Mouse (Mus musculus) neural tube, embryonic 11.5 days (tissue): Measurements from ENCODE around the gene Ryr1. TPM values are rescaled to one million over a fixed set of nuclear protein-coding genes. Genes with fewer than 3 reads are reported as not detected.
A peak's percentile ranks its signal among the peaks of the same experiment; 100 is the strongest.
"Not testable (repeated sequence)": the region's sequence is repeated elsewhere in the genome, so short reads cannot be mapped to it uniquely, and the experiment has no call there.

ENCODE experiments used
- ATAC-seq: fragments of 200-750 bp; cut with Nextera tagmentation; 2 replicates; pipeline ENCODE4 v1.8.0; 2017; ENCODE audit warnings: moderate number of reproducible peaks, mild to moderate bottlenecking, moderate TSS enrichment, moderate library complexity; ENCODE audit not compliant: insufficient read depth, low FRiP score, low TSS enrichment
- DNase-seq: peaks from one replicate; pipeline ENCODE4 v3.0.0-alpha.2; 2015; ENCODE audit warnings: low spot score
- H3K27ac ChIP-seq: fragments of 300-500 bp; sonication (generic); 2 replicates; pipeline ENCODE4 v1.5.1; 2014; ENCODE audit warnings: low read depth, mild to moderate bottlenecking, low read length
- H3K27me3 ChIP-seq: fragments of 300-500 bp; sonication (generic); 2 replicates; pipeline ENCODE4 v1.6.1; 2014; ENCODE audit warnings: mild to moderate bottlenecking, low read length, mixed read lengths; ENCODE audit not compliant: control insufficient read depth, insufficient read depth
- H3K36me3 ChIP-seq: fragments of 300-500 bp; sonication (generic); 2 replicates; pipeline ENCODE4 v1.6.1; 2014; ENCODE audit warnings: mild to moderate bottlenecking, low read length, moderate library complexity, mixed read lengths; ENCODE audit not compliant: control insufficient read depth, insufficient read depth
- H3K4me1 ChIP-seq: fragments of 300-500 bp; sonication (generic); 2 replicates; pipeline ENCODE4 v1.6.1; 2014; ENCODE audit warnings: low read length, mixed read lengths; ENCODE audit not compliant: control insufficient read depth, insufficient read depth
- H3K4me2 ChIP-seq: fragments of 300-500 bp; sonication (generic); 2 replicates; pipeline ENCODE4 v1.6.1; 2014; ENCODE audit warnings: low read depth, mild to moderate bottlenecking, moderate library complexity
- H3K4me3 ChIP-seq: fragments of 300-500 bp; sonication (generic); 2 replicates; pipeline ENCODE4 v1.5.1; 2014; ENCODE audit warnings: low read depth, low read length
- H3K9ac ChIP-seq: fragments of 300-500 bp; sonication (generic); 2 replicates; pipeline ENCODE4 v1.6.1; 2014; ENCODE audit warnings: mild to moderate bottlenecking, low read length
- H3K9me3 ChIP-seq: fragments of 300-500 bp; sonication (generic); 2 replicates; pipeline ENCODE4 v1.6.1; 2016; ENCODE audit warnings: low read length; ENCODE audit not compliant: control insufficient read depth
- WGBS: fragments of 180-500 bp; shearing (Covaris S2); extraction: QIAGEN DNeasy Blood & Tissue Kit; methylation state at CpG from one replicate; pipeline ENCODE4 v1.1.7; 2014; 5-methylcytosine and 5-hydroxymethylcytosine counted together
- polyA plus RNA-seq: library from polyadenylated mRNA; unstranded; fragments of >200 nt; fragmentation: Nextera tagmentation; extraction: Ambion mirVana; gene quantifications from 2 replicates; pipeline ENCODE4 v1.2.1, GENCODE M21; 2014

Ryr1 gene
- polyA plus RNA-seq, 1 experiment from 2014 or later, result 2.0 TPM

DNA sequence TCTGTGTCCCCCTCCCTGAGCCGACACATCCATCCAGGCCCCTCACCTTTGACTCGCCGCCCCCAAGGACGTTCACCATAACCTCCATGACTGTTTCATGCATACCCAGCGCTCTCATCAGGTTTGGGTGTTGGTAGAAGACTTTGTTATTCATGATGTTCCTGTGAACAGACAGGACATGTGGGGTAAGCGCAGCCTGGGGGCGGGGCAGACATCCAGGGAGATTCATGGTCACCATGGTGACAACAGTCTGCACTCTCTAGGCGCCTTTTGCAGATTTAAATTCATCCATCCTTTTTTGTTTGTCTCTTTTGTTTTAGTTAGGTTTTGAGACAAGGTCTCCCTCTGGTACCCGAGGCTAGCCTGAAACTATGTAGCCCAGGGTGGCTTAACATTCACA, 48.0 kb downstream of the Ryr1 start:
- H3K9me3 ChIP-seq, result no peaks in the 10 kb centered on the region
- H3K4me1 ChIP-seq, result no peaks in the 10 kb centered on the region
- DNase-seq (no peak), ATAC-seq (no peak)
- H3K4me2 ChIP-seq, result no peak overlapping the region
- 72% methylated on average over 9 of the region's 9 CpGs for WGBS
- no peaks in the 10 kb centered on the region for H3K36me3 ChIP-seq
- H3K9ac ChIP-seq, result no peak overlapping the region
- no peak overlapping the region for H3K27ac ChIP-seq
- no peaks in the 10 kb centered on the region for H3K27me3 ChIP-seq
- H3K4me3 ChIP-seq, result no peak overlapping the region

GRCm38 (mm10) chr7:29075208-29075607, 49.8 kb downstream of the Ryr1 start:
- no peak overlapping the region for H3K4me3 ChIP-seq
- 71% methylated on average over 6 of the region's 6 CpGs for WGBS
- no peak overlapping the region for H3K9ac ChIP-seq
- H3K4me2 ChIP-seq, result no peak overlapping the region
- no peaks in the 10 kb centered on the region for H3K36me3 ChIP-seq
- H3K27me3 ChIP-seq, result peaks cover 4% of the 10 kb centered on the region; the same call in 1 of the 2 replicates
- no peaks in the 10 kb centered on the region for H3K9me3 ChIP-seq
- H3K27ac ChIP-seq, result no peak overlapping the region
- ATAC-seq, result no peak
- no peak for DNase-seq
- 0 out of 2 replicates have a peak, but pooled peaks cover 4% of the 10 kb centered on the region for H3K4me1 ChIP-seq

DNA sequence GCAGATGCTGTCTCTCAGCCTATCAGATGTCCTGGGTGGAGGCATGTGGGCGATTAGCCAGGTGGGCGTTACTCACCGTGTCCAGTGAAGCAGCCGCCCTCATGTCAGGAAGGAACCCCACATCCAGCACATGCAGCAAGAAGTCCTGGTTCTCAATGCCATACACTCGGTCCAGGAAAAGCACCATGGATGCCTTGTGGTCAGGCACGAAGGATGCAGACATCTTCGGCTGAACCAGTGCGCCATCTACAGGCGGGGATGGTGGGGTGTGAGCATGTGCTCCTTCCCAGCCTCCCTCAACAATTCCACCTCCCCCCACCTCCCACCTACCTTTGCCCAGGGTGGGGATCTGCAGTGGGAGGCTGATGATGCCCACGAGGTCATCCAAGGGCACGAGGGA, 52.3 kb downstream of the Ryr1 start:
- ATAC-seq (no peak), DNase-seq (peak; percentile 52)
- Histone ChIP-seq H3K4me2 (no peak overlapping the region), H3K9me3 (no peaks in the 10 kb centered on the region), H3K4me3 (no peak overlapping the region), H3K4me1 (0 out of 2 replicates have a peak, but pooled peaks cover 4% of the 10 kb centered on the region), H3K27me3 (peaks cover 4% of the 10 kb centered on the region; the same call in 1 of the 2 replicates), H3K27ac (no peak overlapping the region), H3K36me3 (no peaks in the 10 kb centered on the region), H3K9ac (no peak overlapping the region)
- WGBS, result 48% methylated on average over 11 of the region's 11 CpGs

DNA sequence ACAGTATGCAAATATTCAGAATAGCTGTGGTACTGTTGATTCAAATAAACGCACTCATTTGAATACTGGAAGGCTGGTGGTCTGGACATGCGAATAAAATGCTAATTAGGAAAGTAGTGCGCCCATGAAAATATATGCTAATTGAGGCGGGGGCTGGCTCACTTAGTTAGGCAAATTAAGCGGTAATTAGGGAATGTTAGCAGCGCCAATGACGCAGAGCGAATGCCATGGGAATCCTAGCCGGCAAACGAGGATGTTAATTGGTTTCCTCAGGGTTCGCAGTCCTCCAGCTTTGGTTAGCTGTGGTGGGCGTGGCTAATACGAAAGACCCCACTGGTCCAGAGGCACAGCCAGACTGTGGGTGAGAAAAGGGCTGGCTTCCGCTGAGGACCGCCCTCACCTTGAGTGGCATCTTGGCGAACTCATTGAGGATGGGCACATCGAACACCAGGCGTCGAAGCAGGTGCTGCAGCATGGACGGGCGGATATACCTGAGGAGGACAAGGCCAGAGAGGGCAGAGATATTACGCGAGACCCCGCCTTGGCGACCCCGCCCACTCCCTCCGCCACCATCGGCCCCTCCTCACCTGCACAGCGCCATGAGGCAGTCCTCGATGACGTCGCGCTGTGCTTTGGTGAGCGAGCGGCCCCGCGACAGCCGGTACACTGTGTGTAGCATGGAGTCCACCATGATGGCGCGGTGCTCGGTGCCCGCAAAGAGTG, 53.6 kb downstream of the Ryr1 start:
- peak overlapping the region; percentile 30 for H3K4me3 ChIP-seq
- H3K9ac ChIP-seq, result peak overlapping the region; percentile 43; the same call in 1 of the 2 replicates
- H3K4me1 ChIP-seq, result 0 out of 2 replicates have a peak, but pooled peaks cover 4% of the 10 kb centered on the region
- 0 out of 2 replicates have a peak overlapping the region, but pooled peaks have one; percentile 23 for H3K27ac ChIP-seq
- peak; percentile 82 for ATAC-seq
- peak; percentile 80 for DNase-seq
- H3K36me3 ChIP-seq, result no peaks in the 10 kb centered on the region
- H3K4me2 ChIP-seq, result peak overlapping the region; percentile 69
- 6% methylated on average over 42 of the region's 42 CpGs for WGBS
- no peaks in the 10 kb centered on the region for H3K9me3 ChIP-seq
- peaks cover 4% of the 10 kb centered on the region; the same call in 1 of the 2 replicates for H3K27me3 ChIP-seq

DNA sequence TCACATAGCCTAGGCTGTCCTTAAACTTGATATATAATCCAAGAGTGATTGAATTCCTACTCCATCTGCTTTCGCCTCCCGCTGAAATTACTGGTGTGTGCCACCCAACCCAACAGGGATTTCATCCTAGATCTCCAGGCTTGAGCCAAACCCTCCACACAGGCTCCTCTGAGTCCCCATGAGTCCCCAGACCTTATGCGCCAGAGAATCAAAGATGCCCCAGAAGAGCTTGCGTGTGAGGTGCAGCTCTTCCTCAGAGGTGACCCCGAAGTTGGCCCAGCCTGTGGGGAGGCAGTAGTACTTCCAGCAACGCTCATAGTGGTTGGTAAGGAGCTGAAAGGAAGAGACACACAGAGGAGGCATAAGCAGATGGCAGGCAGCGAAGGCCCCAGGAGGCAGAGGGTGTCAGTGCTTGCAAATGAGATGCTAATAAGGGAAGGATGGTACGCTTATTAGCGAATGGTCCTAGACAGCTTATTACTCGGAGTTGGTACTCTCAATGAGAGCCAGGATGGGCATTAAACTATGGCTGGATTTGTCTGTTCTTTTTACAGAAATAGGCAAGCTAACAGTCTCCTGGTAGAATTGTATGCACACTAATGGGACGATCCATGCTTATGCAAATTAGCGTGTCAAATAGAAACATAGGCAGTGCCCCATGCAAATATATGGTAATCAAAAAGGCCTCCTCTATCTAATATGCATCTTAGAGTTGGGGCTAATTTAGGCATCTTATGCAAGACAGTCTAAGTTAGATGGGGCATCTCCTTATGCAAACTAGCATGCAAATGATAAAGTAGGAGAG, 54.4 kb downstream of the Ryr1 start:
- Histone ChIP-seq H3K4me1 (0 out of 2 replicates have a peak, but pooled peaks cover 4% of the 10 kb centered on the region), H3K4me3 (no peak overlapping the region; the same call in 1 of the 2 replicates), H3K9me3 (no peaks in the 10 kb centered on the region), H3K4me2 (peak overlapping the region; percentile 69), H3K9ac (no peak overlapping the region), H3K27ac (peak overlapping the region; percentile 28; the same call in 1 of the 2 replicates), H3K27me3 (peaks cover 4% of the 10 kb centered on the region; the same call in 1 of the 2 replicates), H3K36me3 (no peaks in the 10 kb centered on the region)
- WGBS, result 55% methylated on average over 12 of the region's 12 CpGs
- ATAC-seq (peak; percentile 77), DNase-seq (peak; percentile 57)

DNA sequence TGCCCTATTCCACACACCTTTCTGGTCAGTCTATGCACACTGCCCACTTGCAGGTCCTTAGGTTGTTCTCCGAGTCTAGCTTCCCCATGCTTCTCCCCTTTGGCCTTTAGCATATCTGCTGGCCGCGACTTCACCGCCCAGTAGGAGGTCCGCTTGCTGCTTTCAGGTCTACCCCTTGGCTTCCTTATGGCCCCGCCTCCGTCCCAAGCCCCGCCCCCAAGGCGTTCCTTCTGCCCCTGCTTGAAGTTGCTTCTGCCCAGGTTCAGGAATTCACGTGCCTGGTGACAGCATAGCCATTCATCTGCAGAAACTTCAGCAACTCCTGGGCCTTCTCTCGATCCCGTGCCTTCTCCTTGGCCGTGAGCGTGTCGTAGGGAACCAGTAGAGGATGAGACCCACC, 57.2 kb downstream of the Ryr1 start:
- Histone ChIP-seq H3K9ac (no peak overlapping the region), H3K9me3 (no peaks in the 10 kb centered on the region), H3K27ac (no peak overlapping the region), H3K4me3 (no peak overlapping the region), H3K4me2 (no peak overlapping the region), H3K4me1 (0 out of 2 replicates have a peak, but pooled peaks cover 4% of the 10 kb centered on the region), H3K27me3 (peaks cover 4% of the 10 kb centered on the region; the same call in 1 of the 2 replicates), H3K36me3 (no peaks in the 10 kb centered on the region)
- ATAC-seq, result no peak
- peak; percentile 43 for DNase-seq
- 11% methylated on average over 15 of the region's 15 CpGs for WGBS

GRCm38 (mm10) chr7:29063476-29063875, 61.5 kb downstream of the Ryr1 start:
- not testable (repeated sequence) for H3K9me3 ChIP-seq, H3K4me1 ChIP-seq, ATAC-seq, H3K27me3 ChIP-seq, H3K4me3 ChIP-seq, DNase-seq, H3K4me2 ChIP-seq, H3K9ac ChIP-seq, H3K36me3 ChIP-seq, H3K27ac ChIP-seq
- 64% methylated on average over 7 of the region's 7 CpGs for WGBS

- H3K9me3 ChIP-seq, result no peaks in the 10 kb centered on the region
- H3K36me3 ChIP-seq, result no peaks in the 10 kb centered on the region
- no peaks in the 10 kb centered on the region for H3K27me3 ChIP-seq
- DNase-seq, result peak; percentile 73
- peak overlapping the region; percentile 9; the same call in 1 of the 2 replicates for H3K4me2 ChIP-seq
- H3K9ac ChIP-seq, result no peak overlapping the region
- no peak for ATAC-seq
- no peaks in the 10 kb centered on the region for H3K4me1 ChIP-seq
- 12% methylated on average over 19 of the region's 19 CpGs for WGBS
- no peak overlapping the region for H3K27ac ChIP-seq
- no peak overlapping the region for H3K4me3 ChIP-seq
These were observed 63.4 kb downstream of the Ryr1 start for GRCm38 (mm10) chr7:29061522-29062037.
